Mouse (Mus musculus): ENCODE data around the gene Tmbim4.

Tmbim4 gene

GRCm38 (mm10) chr10:120168070-120168469 lies 33.3 kb upstream of the Tmbim4 start:
- Histone ChIP-seq H3K4me1 (replicated peaks; ENCODE audit: low read depth, low read length) (peaks cover 59% of the 10 kb centered on the region), H3K9me3 (ENCODE audit: low read length) (peaks cover 18% of the 10 kb centered on the region)

DNA sequence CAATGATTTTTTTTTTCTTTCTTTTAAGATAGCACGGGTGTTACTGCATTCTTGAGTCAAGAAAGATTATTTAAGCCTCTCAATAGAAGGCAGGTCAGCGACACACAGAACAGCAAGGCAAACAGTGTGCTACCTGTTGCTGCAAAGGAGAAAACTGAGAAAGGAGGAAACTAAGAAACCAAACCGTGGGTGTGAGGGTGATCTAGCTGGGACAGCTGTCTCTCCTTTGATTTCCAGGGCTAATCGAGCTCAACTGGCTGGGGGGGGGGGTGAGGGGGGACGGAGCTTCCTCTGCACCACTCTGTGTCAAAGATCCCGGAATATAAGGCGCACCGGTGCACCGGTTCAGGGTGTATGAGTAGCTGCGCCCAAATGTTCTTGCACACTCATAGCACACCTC lies 32.3 kb upstream of the Tmbim4 start:
- Histone ChIP-seq H3K4me1 (replicated peaks; ENCODE audit: low read depth, low read length) (peaks cover 49% of the 10 kb centered on the region), H3K9me3 (ENCODE audit: low read length) (peaks cover 28% of the 10 kb centered on the region)
- no peak for TF ChIP-seq POU5F1 (IDR thresholded peaks at IDR 0.05; ENCODE audit: borderline replicate concordance, low read length)
- no peak for TF ChIP-seq NANOG (IDR thresholded peaks at IDR 0.05; ENCODE audit: borderline replicate concordance, low read length)
- TF ChIP-seq CTCF (conservative IDR thresholded peaks at IDR 0.05; ENCODE audit: low read length) = no peak

More at GRCm38 (mm10) chr10:120168070-120168469, 33.3 kb upstream of the Tmbim4 start:
- peaks cover 36% of the 10 kb centered on the region for H3K36me3 ChIP-seq (ENCODE audit: insufficient read depth, low read length)
- H3K4me3 ChIP-seq (replicated peaks; ENCODE audit: low read length) = peak overlapping the region; percentile 73
- H3K27me3 ChIP-seq (ENCODE audit: insufficient read depth, low read length) = no peaks in the 10 kb centered on the region
- TF ChIP-seq NANOG (IDR thresholded peaks at IDR 0.05; ENCODE audit: borderline replicate concordance, low read length) (no peak), CTCF (conservative IDR thresholded peaks at IDR 0.05; ENCODE audit: low read length) (no peak), POU5F1 (IDR thresholded peaks at IDR 0.05; ENCODE audit: borderline replicate concordance, low read length) (no peak)

DNA sequence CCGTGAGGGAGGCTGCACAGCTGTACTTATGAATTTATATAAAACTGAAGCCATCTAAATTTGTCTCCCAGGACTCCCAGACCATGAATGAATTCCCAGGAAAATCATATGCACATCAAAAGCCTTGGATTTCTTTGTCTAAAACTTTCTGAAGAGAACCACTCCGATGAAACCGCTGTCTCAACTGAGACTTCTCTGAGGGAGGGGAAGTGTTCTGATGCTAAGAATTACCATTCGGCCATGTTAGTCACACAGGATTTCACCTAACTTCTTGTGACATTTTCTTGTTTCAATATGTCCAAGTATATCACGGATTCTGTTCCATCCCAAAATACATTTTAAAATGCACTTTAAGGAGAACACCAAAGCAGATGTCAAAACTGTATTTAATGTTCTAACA lies 31.5 kb upstream of the Tmbim4 start:
- Histone ChIP-seq H3K9me3 (ENCODE audit: low read length) (peaks cover 35% of the 10 kb centered on the region), H3K27me3 (ENCODE audit: insufficient read depth, low read length) (no peaks in the 10 kb centered on the region), H3K4me3 (replicated peaks; ENCODE audit: low read length) (peak overlapping the region; percentile 73), H3K4me1 (replicated peaks; ENCODE audit: low read depth, low read length) (peaks cover 44% of the 10 kb centered on the region), H3K36me3 (ENCODE audit: insufficient read depth, low read length) (peaks cover 37% of the 10 kb centered on the region)
- TF ChIP-seq POU5F1 (IDR thresholded peaks at IDR 0.05; ENCODE audit: borderline replicate concordance, low read length) (no peak), CTCF (conservative IDR thresholded peaks at IDR 0.05; ENCODE audit: low read length) (no peak), NANOG (IDR thresholded peaks at IDR 0.05; ENCODE audit: borderline replicate concordance, low read length) (no peak)

More for the DNA sequence above, 32.3 kb upstream of the Tmbim4 start:
- H3K4me3 ChIP-seq (replicated peaks; ENCODE audit: low read length) = peak overlapping the region; percentile 73
- H3K27me3 ChIP-seq (ENCODE audit: insufficient read depth, low read length) = no peaks in the 10 kb centered on the region
- H3K36me3 ChIP-seq (ENCODE audit: insufficient read depth, low read length) = peaks cover 37% of the 10 kb centered on the region

DNA sequence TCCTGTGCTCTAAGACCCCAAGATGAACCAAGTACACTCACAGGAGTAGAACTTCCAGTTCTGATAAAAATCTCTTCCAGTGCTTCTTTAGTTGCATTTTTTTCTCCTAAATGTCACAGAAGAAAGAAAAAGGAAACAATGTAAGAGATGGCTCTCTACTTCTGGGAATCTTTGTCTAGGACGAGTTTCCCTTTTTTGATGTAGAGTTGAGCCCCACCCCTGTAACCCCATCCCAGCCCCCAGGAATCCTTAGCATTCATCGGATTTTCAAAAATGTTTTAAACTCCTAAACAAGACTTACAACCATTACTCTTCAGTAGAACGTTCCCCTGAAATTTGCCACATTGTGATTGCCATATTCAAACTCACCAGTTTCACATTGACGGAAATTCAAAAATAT lies 31.1 kb upstream of the Tmbim4 start:
- H3K4me1 ChIP-seq (replicated peaks; ENCODE audit: low read depth, low read length) = peaks cover 40% of the 10 kb centered on the region
- no peaks in the 10 kb centered on the region for H3K27me3 ChIP-seq (ENCODE audit: insufficient read depth, low read length)
- peaks cover 38% of the 10 kb centered on the region for H3K36me3 ChIP-seq (ENCODE audit: insufficient read depth, low read length)
- peak overlapping the region; percentile 73 for H3K4me3 ChIP-seq (replicated peaks; ENCODE audit: low read length)
- peaks cover 38% of the 10 kb centered on the region for H3K9me3 ChIP-seq (ENCODE audit: low read length)
- TF ChIP-seq CTCF (conservative IDR thresholded peaks at IDR 0.05; ENCODE audit: low read length) (no peak), NANOG (IDR thresholded peaks at IDR 0.05; ENCODE audit: borderline replicate concordance, low read length) (no peak), POU5F1 (IDR thresholded peaks at IDR 0.05; ENCODE audit: borderline replicate concordance, low read length) (no peak)

DNA sequence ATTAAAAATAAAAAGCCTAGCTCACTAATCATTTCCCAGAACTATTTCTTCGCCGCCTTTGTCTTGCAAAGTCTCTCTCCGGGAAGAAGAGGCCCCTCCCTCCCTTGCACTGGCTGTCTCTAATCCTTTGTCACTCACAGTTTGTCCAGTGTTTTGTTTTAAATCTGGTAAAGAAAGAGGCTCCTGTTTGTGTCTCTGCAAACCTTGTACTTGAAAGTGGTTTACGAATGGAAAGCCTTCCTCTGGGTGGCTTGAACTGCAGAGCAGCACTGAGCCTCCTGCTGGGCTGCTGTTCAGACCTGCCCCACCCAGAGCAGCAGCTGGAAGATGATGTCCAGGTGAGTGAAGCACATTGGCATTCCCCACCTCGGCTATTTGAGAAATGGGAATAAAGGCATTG lies 30.1 kb upstream of the Tmbim4 start:
- H3K36me3 ChIP-seq (ENCODE audit: insufficient read depth, low read length) = peaks cover 45% of the 10 kb centered on the region
- peak; percentile 69; the same call in 1 of the 2 replicates for TF ChIP-seq NANOG (IDR thresholded peaks at IDR 0.05; ENCODE audit: borderline replicate concordance, low read length)
- no peak for TF ChIP-seq CTCF (conservative IDR thresholded peaks at IDR 0.05; ENCODE audit: low read length)
- H3K4me1 ChIP-seq (replicated peaks; ENCODE audit: low read depth, low read length) = peaks cover 30% of the 10 kb centered on the region
- peak overlapping the region; percentile 73 for H3K4me3 ChIP-seq (replicated peaks; ENCODE audit: low read length)
- peaks cover 42% of the 10 kb centered on the region for H3K9me3 ChIP-seq (ENCODE audit: low read length)
- H3K27me3 ChIP-seq (ENCODE audit: insufficient read depth, low read length) = no peaks in the 10 kb centered on the region

DNA sequence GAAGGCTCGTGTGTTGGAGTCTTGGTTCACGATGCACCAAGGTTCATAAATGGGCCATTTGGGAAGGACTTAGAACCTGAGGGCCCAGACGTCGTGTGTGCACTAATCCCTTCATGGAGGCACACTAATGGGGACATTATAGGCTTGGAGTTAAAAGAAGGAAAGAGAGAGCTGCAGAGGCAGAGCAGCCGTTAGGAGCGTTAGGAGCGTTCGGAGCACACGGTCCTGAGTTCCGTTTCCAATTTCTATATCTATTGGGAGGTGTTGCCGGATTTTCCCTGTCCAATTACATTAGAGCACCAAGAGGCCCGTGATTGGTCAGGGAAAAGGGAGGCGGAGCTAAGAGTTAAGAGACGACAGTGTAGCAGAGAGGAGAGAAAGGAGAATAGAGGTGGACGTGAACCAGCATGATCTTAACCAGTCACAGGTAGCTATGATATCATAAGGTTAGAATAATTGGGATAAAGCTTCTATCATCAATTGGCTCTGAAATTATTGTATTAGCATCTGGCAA lies 27.1 kb upstream of the Tmbim4 start:
- Histone ChIP-seq H3K9me3 (ENCODE audit: low read length) (peaks cover 48% of the 10 kb centered on the region), H3K4me3 (replicated peaks; ENCODE audit: low read length) (no peak overlapping the region), H3K36me3 (ENCODE audit: insufficient read depth, low read length) (peaks cover 38% of the 10 kb centered on the region), H3K4me1 (replicated peaks; ENCODE audit: low read depth, low read length) (peaks cover 6% of the 10 kb centered on the region; the same call in 1 of the 2 replicates), H3K27me3 (ENCODE audit: insufficient read depth, low read length) (no peaks in the 10 kb centered on the region)
- no peak for TF ChIP-seq NANOG (IDR thresholded peaks at IDR 0.05; ENCODE audit: borderline replicate concordance, low read length)
- TF ChIP-seq CTCF (conservative IDR thresholded peaks at IDR 0.05; ENCODE audit: low read length) = no peak
- TF ChIP-seq POU5F1 (IDR thresholded peaks at IDR 0.05; ENCODE audit: borderline replicate concordance, low read length) = no peak

- no peak overlapping the region for H3K4me3 ChIP-seq (replicated peaks; ENCODE audit: low read length)
- no peak for TF ChIP-seq POU5F1 (IDR thresholded peaks at IDR 0.05; ENCODE audit: borderline replicate concordance, low read length)
- TF ChIP-seq NANOG (IDR thresholded peaks at IDR 0.05; ENCODE audit: borderline replicate concordance, low read length) = no peak
- TF ChIP-seq CTCF (conservative IDR thresholded peaks at IDR 0.05; ENCODE audit: low read length) = no peak
- H3K4me1 ChIP-seq (replicated peaks; ENCODE audit: low read depth, low read length) = no peaks in the 10 kb centered on the region
- H3K9me3 ChIP-seq (ENCODE audit: low read length) = peaks cover 11% of the 10 kb centered on the region
- 0 out of 2 replicates have a peak, but pooled peaks cover 3% of the 10 kb centered on the region for H3K36me3 ChIP-seq (ENCODE audit: insufficient read depth, low read length)
- H3K27me3 ChIP-seq (ENCODE audit: insufficient read depth, low read length) = no peaks in the 10 kb centered on the region
These were observed 18.5 kb upstream of the Tmbim4 start for GRCm38 (mm10) chr10:120182887-120183286.

DNA sequence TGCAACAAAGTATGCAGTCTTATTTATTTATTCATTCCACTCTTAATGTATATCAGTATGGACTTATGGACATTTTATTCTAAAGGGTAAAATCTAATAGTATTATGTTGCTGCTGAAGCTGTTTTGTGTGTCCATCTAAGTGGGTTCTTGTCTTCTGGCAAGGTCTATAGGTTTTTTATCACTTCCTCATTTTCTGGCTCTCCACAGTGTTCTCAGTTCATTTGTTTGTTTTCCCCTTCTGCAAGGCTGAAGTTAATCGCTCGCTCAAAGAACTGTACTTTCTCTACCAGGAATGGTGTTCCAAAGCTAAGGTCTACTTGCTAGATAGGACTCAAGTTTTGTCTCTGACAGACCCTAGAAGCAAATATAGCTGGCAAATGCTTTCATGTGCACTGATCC lies 18.0 kb upstream of the Tmbim4 start:
- H3K36me3 ChIP-seq (ENCODE audit: insufficient read depth, low read length) = 0 out of 2 replicates have a peak, but pooled peaks cover under 1% of the 10 kb centered on the region
- H3K27me3 ChIP-seq (ENCODE audit: insufficient read depth, low read length) = no peaks in the 10 kb centered on the region
- H3K4me3 ChIP-seq (replicated peaks; ENCODE audit: low read length) = no peak overlapping the region
- H3K9me3 ChIP-seq (ENCODE audit: low read length) = peaks cover 9% of the 10 kb centered on the region
- TF ChIP-seq CTCF (conservative IDR thresholded peaks at IDR 0.05; ENCODE audit: low read length) = no peak
- TF ChIP-seq NANOG (IDR thresholded peaks at IDR 0.05; ENCODE audit: borderline replicate concordance, low read length) = no peak
- no peak for TF ChIP-seq POU5F1 (IDR thresholded peaks at IDR 0.05; ENCODE audit: borderline replicate concordance, low read length)
- H3K4me1 ChIP-seq (replicated peaks; ENCODE audit: low read depth, low read length) = no peaks in the 10 kb centered on the region

DNA sequence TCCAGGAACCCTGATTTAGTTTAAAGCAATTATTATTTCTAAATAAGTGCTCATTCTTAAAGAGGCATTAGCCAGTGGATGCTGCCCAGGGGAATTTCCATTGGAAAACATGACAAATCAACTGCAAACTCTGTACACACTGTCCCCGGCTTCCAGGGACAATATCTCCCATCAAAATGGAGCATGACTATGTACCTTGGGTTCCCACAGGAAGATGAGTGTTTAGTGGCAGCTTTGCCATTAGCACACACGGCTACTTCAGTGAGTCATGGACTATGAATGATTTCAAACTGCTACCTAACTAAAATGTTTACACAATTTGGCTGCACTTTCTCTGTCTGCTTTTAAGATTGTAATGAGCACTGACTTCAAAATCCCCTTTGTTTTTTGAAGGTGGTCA lies 12.9 kb upstream of the Tmbim4 start:
- no peaks in the 10 kb centered on the region for H3K36me3 ChIP-seq (ENCODE audit: insufficient read depth, low read length)
- H3K4me1 ChIP-seq (replicated peaks; ENCODE audit: low read depth, low read length) = peaks cover 30% of the 10 kb centered on the region
- no peaks in the 10 kb centered on the region for H3K27me3 ChIP-seq (ENCODE audit: insufficient read depth, low read length)
- H3K9me3 ChIP-seq (ENCODE audit: low read length) = no peaks in the 10 kb centered on the region; the same call in 1 of the 2 replicates
- no peak overlapping the region for H3K4me3 ChIP-seq (replicated peaks; ENCODE audit: low read length)
- TF ChIP-seq NANOG (IDR thresholded peaks at IDR 0.05; ENCODE audit: borderline replicate concordance, low read length) (no peak), CTCF (conservative IDR thresholded peaks at IDR 0.05; ENCODE audit: low read length) (no peak), POU5F1 (IDR thresholded peaks at IDR 0.05; ENCODE audit: borderline replicate concordance, low read length) (no peak)

All from E14TG2a.4 (cell line).